Mouse (Mus musculus): ENCODE results near the gene Cutc.

The Cutc gene

DNA sequence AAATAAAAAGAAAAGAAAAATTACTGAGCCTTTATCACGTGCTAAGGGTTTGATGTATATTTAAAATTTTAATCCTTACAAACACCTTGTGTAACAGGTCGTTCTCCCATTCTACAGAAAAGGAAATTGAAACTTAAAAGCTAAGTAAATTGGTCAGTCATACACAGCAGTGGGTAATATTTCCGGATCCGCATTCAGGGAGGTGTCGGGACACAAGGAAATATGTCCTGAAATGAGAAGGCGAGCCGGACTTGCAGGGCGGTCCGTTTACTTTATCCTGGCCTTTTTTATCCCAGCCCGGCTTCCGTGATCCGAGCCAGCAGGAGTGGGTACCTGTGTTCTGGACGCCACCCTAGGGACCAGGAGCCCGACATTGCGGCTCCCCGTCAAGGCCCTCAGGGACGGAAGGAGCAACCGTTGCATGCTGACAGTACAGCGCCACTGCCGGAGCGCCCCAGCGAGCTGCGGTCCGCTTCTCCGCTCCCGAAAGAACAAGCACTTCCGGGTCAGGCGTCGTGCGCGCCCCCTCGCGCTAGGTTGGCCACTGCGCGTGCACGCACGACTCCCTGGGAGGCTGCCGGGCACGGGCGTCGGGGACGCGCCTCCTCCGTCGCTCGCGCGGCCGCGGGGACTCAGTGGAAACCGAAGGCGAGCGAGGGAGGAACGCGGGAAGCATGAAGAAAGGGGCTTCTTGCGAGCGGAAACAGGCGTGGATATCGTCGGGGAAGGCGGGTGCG, at the start of gene Cutc, which contains the start of gene Cox15:
Cutc (plus strand) TSS at position 508 of the 737 bp plus-strand sequence.
Cox15 (minus strand) TSS at position 512 of the 737 bp plus-strand sequence.
- DNase-seq: peak; percentile 96

DNA sequence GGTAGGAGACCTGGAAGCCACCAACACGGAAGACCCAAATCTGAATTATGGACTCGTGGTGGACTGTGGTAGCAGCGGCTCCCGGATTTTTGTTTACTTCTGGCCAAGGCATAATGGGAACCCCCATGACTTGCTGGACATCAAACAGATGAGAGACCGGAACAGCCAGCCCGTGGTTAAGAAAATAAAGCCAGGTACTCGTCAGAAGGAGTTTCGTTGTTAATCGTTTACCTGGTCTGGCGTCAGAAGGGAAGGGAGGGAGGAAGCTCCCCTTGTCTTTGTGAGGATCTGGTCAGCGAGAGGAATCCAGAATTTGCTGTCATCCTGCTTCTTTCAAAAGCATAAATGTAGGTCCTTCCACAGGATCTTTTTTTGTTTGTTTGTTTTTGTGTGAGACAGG, 48.6 kb upstream of the Cutc start:
- no peak for DNase-seq

DNA sequence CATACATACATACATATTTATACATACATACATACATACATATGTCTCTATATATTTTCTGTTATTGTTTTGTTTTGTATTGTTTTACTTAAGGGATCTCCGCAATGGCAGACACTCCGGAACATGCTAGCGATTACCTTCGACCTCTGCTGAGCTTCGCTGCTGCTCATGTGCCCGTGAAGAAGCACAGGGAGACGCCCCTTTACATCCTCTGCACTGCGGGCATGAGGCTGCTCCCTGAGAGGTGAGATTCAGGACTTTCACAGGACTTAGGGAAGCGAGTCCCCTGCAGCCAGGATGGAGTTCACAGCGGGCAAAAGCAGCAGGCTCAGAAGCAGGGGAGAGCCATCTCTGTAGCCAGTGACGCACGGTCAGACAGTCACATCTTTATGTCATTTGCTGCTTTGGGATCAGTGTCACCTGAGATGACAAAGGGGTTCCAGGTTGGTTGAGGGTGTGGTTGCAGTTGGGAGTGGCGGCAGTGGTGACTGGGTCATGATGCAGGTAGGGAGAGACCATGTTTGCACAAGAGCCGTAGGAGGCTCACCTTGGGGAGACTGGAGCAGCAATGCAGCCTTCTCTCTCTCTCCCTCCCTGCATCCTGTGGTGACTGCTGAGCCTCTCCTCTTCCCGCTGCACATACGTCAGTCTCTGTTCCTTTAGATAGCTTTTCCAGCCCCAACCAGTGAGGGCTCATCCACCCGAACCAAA, 47.9 kb upstream of the Cutc start:
- no peak for DNase-seq

DNA sequence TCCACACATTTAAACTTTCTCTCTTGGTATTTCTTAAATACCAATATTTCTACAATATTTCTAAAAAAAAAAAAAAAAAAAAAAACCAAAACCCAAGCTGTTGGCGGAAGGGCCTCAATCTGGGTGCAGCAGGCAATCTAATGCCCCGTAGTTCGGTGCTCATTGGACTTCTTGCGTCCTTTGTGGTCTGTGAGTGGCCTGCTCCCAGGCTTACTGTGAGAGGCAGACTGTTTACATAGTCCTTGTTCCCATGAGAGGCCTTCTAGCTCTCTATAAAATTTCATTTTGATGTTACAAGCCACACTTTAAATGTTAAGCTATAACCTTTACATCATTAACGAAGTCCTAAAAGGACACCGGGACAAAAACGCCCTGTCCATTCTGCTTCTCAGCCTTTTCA, 44.6 kb upstream of the Cutc start:
- DNase-seq: no peak

DNA sequence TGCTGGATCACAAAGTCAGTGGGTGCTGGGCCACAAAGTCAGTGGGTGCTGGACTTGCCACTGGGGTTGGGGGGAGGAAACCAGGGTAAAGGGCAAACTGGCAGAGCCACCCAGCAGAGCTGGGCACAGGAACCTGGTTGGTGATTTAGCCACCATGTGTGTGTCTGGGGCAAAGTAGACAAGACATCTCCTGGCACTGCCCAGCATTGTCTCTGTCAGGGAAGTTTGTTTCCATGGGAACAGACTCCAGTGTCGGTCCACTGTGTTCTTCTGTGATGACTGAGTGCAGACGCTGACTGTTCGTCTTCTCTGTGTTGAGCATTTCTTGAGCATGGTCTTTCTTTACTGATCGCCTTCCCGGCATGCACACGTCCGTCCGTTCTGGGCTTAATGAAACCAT, 43.5 kb upstream of the Cutc start:
- DNase-seq: no peak

DNA sequence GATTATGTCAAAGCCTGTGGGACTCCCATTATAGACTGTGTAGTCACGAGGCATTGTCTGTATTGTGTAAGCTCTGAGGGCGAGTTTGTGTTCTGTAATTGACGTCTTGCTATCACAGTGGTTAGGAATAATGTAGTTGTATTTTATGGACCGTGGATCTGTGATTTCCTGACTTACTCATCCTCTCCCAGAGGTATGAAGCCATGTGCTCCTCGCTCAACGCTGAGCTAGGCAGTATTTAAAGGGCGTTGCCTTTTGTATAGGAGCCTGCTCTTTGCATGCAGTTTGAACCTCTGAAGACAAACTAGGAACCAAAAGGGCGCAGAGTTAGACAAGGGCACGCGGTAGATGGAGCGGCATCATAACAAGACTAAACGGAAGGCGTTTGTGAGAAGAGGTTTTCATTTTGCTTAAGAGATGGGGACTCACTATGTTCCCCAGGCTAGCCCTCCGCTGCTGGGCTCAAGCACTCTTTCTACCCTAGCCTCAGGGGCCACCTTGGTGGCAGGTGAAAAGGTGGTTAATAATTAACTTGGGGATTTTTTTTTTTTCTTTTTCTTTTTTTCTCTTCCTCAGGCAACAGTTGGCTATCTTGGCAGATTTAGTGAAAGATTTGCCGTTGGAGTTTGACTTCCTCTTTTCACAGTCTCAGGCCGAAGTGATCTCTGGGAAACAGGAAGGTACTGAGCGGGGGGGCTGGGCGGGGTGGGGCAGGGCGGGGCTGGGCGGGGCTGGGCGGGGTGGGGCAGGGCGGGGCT, 41.5 kb upstream of the Cutc start:
- DNase-seq: no peak

DNA sequence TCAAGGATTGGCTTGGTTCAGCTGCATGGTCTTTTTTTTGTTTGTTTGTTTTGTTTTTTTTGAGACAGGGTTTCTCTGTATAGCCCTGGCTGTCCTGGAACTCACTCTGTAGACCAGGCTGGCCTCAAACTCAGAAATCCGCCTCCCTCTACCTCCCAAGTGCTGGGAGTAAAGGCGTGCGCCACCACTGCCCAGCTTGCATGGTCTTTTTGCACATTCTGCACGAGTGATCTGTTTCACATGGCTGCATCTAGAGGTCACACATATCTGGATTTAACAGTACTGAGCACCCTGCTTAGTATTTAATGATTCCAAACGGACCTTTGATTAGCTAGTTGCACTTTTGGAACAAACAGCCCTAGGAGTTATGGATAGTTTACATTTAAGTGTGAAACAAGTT, 40.8 kb upstream of the Cutc start:
- DNase-seq: no peak

DNA sequence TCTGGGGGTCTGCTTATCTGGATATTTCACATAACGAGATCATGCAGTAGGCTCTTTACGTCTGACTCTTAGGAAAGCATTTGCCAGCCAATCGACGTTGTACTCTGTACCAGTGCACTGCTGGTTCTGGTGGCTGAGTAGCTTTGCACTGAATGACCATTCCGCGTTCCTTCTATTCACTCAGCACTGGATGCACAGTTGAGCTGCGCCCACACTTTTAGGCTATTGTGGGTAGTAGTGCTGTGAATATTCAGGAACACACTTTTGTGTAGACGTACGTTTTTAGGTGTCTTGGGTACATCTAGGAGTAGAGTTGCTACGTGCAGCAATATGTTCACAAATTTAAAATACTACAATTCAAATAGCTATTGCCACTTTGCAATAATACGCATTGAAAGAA, 32.7 kb upstream of the Cutc start:
- no peak for DNase-seq

DNA sequence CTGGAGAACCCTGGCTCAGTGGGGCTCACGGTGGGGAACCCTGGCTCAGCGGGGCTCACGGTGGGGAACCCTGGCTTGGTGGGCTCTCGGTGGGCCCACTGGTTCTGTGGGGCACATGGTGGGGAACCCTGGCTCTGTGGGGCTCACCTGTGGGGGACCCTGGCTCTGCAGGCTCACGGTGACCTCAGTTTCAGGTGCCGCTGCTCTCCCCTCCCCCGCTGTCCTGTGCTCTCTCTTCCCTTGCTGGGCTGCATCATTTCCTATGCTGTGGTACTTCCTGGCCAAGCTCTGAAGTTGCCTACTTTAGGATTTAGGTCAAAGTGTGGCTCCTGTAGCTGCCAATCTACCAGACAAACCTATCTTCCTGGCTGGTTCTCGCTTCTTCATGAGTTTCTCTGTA, 29.9 kb upstream of the Cutc start:
- DNase-seq: no peak

DNA sequence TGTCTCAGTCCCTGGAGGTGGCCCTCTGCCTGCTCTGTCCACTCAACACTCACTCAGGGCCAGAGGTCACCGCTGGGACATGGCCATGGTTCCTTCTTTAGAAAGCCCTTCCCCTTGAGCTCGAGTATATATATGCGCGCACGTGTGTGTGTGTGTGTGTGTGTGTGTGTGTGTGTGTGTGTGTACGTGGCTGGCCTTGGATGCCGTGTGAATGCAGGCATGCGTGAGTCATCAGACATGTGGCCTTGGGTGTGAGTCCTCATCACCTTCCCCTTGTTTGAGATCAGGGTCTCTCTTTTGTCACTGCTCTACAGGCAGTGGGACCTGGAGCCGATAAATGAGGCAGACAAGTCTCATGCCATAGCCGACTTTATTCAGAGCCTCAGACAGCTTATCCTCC, 29.3 kb upstream of the Cutc start:
- DNase-seq: no peak

DNA sequence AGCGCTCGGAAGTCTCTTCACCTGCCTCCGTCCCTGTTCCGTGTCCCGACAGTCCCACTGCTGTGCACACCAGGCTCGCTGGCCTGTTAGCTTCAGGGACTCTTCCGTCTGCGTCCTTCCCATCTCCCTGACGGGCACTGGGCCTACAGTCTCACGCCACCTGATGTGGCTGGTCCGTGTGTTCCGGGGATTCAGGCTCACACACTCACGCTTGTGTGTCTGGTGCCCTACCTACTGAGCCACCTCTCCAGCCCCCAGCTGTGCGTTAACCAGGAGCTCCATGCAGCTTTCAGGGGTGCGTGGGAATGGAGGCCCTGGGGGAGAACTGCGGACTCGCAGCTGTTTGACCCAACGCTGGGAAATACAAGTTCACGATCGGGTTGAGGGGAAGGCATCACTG, 28.6 kb upstream of the Cutc start:
- no peak for DNase-seq

DNA sequence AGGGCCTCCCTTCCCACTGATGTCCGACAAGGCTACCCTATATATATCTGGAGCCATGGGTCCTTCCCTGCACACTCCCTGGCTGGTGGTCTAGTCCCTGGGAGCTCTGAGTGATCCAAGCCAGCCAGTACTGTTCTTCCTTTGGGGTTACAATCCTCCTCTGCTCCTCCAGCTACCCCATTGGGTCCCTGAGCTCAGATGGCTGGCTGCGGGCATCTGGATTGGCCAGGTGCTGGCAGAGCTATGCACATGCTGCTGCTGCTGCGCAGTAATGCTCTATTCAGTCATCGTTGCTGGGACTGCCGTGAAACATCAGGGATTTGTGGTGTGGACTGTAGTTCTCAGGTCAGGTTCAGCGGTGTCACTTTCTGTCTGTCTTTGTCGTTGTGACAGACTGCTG, 28.0 kb upstream of the Cutc start:
- DNase-seq: no peak

DNA sequence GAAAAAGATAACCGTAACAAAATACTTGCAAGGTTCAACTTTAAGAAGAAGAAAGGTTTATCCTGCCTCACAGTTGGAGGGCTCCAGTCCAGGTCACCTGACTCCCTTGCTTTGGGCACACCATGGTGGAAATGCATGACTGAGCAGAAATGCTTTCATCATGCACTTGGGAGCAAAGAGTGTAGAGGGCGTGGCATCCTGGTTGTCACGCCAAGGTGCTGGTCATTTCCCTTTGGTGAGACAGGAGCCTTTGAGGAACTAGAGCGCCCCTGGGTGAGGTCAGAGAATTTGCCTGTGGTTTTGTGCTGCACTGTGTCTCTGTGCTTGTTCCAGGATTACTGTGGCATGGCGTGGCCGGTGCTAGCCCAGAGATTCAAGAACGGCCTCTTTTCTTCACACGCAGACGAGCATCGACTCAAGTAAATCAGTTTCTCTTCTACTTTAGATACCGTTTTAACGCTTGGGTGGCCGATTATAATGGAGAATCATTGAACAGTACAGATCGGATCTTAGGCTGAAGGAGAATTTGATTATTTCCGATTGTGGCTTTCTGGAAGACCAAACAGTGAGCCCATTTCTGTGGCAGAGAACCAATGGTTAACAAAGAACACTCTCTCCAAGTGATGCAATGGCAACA, 26.2 kb upstream of the Cutc start:
- DNase-seq: no peak

DNA sequence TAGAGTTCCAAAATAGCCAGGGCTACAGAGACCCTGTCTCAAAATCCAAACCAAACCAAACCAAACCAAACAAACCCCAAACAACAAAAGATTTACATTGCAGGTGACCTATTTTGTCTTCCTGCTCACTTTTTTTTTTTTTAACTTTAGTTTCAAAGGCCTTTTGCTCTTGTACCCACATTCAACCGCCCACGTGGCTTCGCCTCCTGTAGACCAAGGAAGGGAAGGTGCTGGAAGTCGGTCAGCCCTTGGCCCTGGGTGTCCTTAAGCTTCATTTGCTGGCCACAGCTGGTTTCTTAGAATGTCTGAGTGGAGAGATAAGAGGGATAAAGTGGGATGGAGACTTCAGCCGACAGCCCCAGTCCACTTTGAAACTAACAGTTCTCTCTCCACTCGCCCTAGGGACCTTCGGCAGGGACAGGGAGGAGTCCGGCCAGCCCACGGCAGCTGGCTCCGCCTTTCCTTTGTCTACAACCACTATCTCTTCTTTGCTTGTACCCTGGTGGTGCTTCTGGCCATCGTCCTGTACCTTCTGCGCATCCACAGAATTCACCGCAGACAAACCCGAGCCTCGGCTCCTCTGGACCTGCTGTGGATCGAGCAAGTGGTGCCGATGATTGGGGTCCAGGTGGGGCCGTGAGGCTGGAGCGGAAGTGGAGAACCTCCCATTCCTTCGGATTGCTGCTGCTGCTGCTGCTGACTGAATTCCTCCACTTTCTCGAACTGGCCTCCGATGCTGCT, 23.3 kb upstream of the Cutc start:
- no peak for DNase-seq

DNA sequence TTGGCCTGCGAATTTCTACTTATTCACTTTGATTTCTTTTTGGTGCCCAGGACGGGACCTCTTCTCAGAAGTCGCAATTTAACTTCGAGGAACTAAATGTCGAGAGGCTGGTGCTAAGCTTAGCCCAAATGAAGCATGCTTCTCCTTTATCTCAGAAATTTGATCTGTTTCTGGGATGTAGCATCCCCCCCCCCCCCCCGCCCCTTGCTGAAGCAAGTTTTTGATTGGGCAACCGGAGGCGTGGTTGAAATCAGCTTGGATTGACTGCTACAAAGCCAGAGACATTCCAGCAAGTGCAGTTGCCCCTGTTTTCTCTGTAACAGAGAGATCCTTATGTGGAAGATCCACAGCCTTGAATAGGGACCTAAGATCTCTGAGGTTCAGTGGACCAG, 22.8 kb upstream of the Cutc start:
- DNase-seq: no peak

DNA sequence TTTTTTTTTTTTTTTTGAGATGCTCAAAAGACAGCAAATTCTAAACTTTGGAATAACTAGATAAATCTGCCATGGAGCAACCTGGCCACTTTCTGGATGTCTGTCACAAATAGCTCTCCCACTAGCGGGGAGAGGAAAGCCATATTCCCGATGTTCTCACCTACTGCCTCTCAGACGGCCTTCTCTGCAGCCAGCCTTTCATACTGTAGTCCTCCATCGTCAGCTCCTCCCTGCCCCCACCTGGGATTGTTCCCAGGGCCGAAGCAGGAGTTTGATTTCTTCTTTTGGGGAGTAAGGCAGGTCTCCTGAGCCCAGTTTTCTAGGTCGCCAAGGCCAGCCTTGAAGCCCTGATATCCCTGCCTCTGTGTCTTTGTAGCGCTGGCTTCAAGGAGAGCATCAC, 21.6 kb upstream of the Cutc start:
- no peak for DNase-seq

DNA sequence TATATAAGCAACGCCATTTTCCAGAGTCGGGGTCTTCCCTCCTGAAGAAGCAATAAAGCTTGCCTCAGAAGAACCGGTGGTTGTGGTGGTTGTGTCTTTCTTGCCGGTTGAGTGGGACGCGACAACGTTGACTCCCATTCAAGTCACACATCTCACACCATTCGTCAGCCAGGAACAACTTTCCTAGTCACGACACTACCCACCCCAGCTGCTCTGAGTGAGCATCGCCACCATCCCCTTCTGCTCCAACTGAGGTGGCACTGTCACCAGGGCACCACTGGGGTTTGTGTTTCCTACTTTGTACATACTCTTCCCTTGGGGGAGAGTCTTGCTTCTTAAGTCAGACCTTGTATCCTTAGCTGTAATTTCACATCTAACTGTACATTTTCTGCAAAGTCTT, 14.4 kb upstream of the Cutc start:
- no peak for DNase-seq

DNA sequence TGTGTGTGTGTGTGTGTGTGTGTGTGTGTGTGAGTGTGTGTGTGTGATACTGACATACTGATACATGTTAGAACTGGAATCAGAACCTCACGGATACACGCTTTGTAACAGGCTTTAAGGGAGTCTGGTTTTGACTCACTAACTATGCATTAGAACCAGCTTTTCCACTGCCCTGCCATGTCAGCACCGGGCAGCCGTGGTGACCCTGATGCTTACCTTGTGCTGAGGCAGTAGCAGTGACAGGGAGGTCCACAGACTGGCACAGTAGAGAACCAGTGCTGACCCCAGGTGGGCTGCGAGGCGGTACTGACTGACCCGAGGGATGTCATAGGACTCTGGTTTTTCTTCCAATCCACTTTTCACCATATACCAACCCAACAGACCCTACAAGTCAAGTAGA, 9.4 kb upstream of the Cutc start:
- no peak for DNase-seq

DNA sequence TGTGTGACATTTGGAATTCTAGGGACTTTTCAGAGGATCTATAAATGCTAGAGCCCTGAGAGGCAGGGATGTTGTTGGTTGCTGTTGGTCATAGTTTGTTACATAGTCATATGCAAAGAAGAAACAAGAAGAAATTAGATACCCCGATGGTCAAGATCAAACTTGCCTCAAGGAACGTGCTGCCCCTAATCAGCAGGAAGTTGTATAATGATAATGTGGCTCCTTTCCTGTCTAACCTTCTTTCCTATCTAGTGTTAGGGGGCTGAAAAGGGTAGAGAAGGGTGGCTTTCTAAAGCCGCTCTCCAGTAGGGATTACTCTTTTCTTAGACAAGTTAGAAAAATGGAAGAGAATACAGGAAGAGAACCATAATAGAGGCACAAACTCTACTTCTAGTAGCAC, 7.1 kb upstream of the Cutc start:
- no peak for DNase-seq

DNA sequence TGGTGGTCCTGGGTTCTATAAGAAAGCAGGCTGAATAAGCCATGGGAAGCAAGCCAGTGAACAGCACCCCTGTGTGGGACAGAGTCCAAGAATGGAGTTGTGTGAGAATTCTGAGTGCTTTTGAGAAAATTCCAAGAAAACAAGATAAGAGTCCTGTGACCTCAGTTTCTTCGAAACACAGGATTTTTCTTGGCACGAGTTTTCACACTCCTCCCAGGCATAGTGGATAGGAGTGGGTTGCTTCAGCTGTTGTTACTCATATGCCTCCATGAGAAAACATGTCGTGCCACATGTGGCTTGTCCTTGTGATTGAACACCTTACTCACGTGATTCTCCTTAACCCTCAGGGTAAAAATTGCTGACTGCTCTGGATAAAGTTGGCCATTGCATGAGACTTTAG, 4.9 kb upstream of the Cutc start:
- DNase-seq: no peak

DNA sequence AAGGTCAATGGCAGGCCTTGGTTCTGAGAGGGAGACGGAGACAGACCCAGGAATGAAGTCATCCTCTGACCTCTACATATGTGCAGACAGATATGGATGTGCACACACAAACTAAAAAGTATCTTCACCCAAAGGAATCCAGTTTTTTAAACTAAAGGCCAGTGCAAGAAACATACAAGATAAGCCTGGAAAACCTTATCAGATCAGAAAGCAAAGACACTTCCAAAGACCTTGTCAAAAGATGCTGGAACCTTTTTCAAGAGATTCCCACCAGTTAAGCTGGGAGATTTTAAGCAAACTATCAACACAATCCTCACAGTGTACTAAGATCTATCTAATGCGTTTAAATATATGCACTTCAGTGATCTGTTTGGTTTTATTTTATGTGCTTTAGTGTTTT, 2.8 kb upstream of the Cutc start:
- DNase-seq: no peak

DNA sequence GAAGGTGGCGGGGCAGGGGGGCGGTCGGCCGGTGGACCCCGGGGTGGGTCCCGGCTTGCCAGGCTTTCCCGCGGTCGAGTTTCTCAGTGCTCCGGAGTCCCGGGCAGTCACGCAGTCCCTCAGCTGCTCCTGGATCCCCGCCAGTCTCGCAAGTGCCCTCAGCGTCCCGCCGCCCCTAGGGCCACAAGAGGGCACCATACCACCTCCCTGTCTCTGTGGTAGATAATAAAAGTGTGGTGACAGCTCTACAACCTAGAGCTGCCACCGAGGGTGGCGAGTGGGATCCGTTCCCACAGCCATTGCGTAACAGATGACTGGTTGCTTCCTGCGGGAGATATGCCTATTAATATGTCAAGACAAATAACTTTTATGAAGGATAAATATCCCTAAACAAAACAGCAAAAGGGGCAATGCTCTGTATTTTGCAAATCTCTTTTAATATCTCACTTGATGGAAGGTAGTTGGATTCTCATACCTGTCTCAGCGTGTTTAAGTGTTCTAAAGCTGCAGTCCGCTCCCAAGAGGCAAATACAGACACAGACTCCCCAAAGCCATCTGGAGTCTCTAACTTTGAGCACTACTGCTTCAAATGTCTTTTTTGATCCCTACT, 535 bp downstream of the Cutc start:
- peak; percentile 90 for DNase-seq

All from cerebellum, adult 11 months (tissue).